In genomic region chr9:99435619-99436181, GRCm38 (mm10) we compare ENCODE assay signal across 8 mouse cellular contexts. TPM values are rescaled to one million over a fixed set of nuclear protein-coding genes. Genes with fewer than 3 reads are reported as not detected.
DNase-seq lines count a peak whose midpoint lies in the region; ATAC-seq and TF ChIP-seq lines count a peak whose summit lies in the region.

No protein-coding gene starts in this region.

- TF ChIP-seq CTCF in kidney, adult 2 months (conservative IDR thresholded peaks at IDR 0.05; ENCODE audit: insufficient read depth, insufficient read length, low read depth, low read length) = no peak

- TF ChIP-seq POLR2A in kidney, adult 2 months (IDR thresholded peaks at IDR 0.05; ENCODE audit: low read depth, low read length) = no peak

- no peaks in the 10 kb centered on the region for H3K36me3 ChIP-seq in kidney, adult 2 months (ENCODE audit: control insufficient read depth, insufficient read depth, low read length)
- H3K36me3 ChIP-seq in lung, embryonic 15.5 days = no peaks in the 10 kb centered on the region
- H3K36me3 ChIP-seq in stomach, embryonic 15.5 days = no peaks in the 10 kb centered on the region

- ATAC-seq in lung, embryonic 15.5 days (ENCODE audit: borderline replicate concordance, extremely low read depth, low FRiP score, low TSS enrichment) = peak; percentile 23; the same call in 1 of the 2 replicates
- ATAC-seq in stomach, embryonic 15.5 days (ENCODE audit: insufficient read depth, low FRiP score, low read depth) = no peak

- intact Hi-C loops in gastrocnemius, postnatal 14 days (cut with DNase I; ENCODE audit: low total_unique reads) = no loop called here

- 16% methylated on average over 16 of the region's 16 CpGs for WGBS in kidney, adult 2 months
- 18% methylated on average over 16 of the region's 16 CpGs for WGBS in lung, embryonic 15.5 days
- 24% methylated on average over 16 of the region's 16 CpGs for WGBS in stomach, embryonic 15.5 days

- H3K27me3 ChIP-seq in kidney, adult 2 months (replicated peaks; ENCODE audit: control insufficient read depth, insufficient read depth, low read length) = no peaks in the 10 kb centered on the region
- H3K27me3 ChIP-seq in lung, embryonic 15.5 days = peaks cover 21% of the 10 kb centered on the region
- H3K27me3 ChIP-seq in stomach, embryonic 15.5 days (replicated peaks) = 0 out of 2 replicates have a peak, but pooled peaks cover 2% of the 10 kb centered on the region

- H3K9ac ChIP-seq in lung, embryonic 15.5 days = peak overlapping the region; percentile 77
- H3K9ac ChIP-seq in stomach, embryonic 15.5 days = peak overlapping the region; percentile 66; the same call in 1 of the 2 replicates

- peak overlapping the region; percentile 97 for H3K4me3 ChIP-seq in kidney, adult 2 months (ENCODE audit: insufficient read depth, low read depth, low read length)
- peak overlapping the region; percentile 77 for H3K4me3 ChIP-seq in lung, embryonic 15.5 days
- H3K4me3 ChIP-seq in stomach, embryonic 15.5 days (replicated peaks) = peak overlapping the region; percentile 71

- no peaks in the 10 kb centered on the region for H3K9me3 ChIP-seq in lung, embryonic 15.5 days
- H3K9me3 ChIP-seq in stomach, embryonic 15.5 days = no peaks in the 10 kb centered on the region

- peak; percentile 38 for DNase-seq in ovary, postnatal 14 days (ENCODE audit: low spot score)
- DNase-seq in ovary, postnatal 10 days (ENCODE audit: low spot score) = no peak
- peak; percentile 64 for DNase-seq in cerebellum, adult 11-12 months
- peak; percentile 53 for DNase-seq in gastrocnemius, postnatal 14 days
- DNase-seq in kidney, adult 2 months = peak; percentile 66
- DNase-seq in B cell, adult 2 months = no peak

- peak overlapping the region; percentile 85 for H3K4me2 ChIP-seq in lung, embryonic 15.5 days
- peak overlapping the region; percentile 77 for H3K4me2 ChIP-seq in stomach, embryonic 15.5 days

- H3K27ac ChIP-seq in kidney, adult 2 months (ENCODE audit: insufficient read depth, low read depth, low read length) = peak overlapping the region; percentile 17
- peak overlapping the region; percentile 56 for H3K27ac ChIP-seq in lung, embryonic 15.5 days
- peak overlapping the region; percentile 21; the same call in 1 of the 2 replicates for H3K27ac ChIP-seq in stomach, embryonic 15.5 days

- H3K4me1 ChIP-seq in kidney, adult 2 months (ENCODE audit: control insufficient read depth, insufficient read depth, low read length) = peaks cover 6% of the 10 kb centered on the region; the same call in 1 of the 2 replicates
- peaks cover 24% of the 10 kb centered on the region for H3K4me1 ChIP-seq in lung, embryonic 15.5 days
- H3K4me1 ChIP-seq in stomach, embryonic 15.5 days = peaks cover 5% of the 10 kb centered on the region; the same call in 1 of the 2 replicates

RNA-seq across cellular contexts. Expression of gene Mras, which starts 1.5 kb away (rescaled TPM):
- 1 to 10 TPM; 6.8 to 7.7 TPM for total RNA-seq in gastrocnemius, postnatal 14 days (2021)
- polyA plus RNA-seq in kidney, adult 2 months (2012; rRNA removed) = 13.7 and 14.6 TPM in 2 replicates
- 12.5 and 13.9 TPM in 2 replicates for polyA plus RNA-seq in lung, embryonic 15.5 days (2015; fragmentation: Nextera tagmentation; extraction: Ambion mirVana)
- 9.0 and 11.6 TPM in 2 replicates for polyA plus RNA-seq in stomach, embryonic 15.5 days (2015; fragmentation: Nextera tagmentation; extraction: Ambion mirVana)

RNA-seq across cellular contexts. Expression of gene Nme9, which starts 15.6 kb away (rescaled TPM):
- not detected for total RNA-seq in gastrocnemius, postnatal 14 days (2021)
- 0.16 TPM in 1 of 2 replicates, not detected in the other for polyA plus RNA-seq in kidney, adult 2 months (2012; rRNA removed)
- polyA plus RNA-seq in lung, embryonic 15.5 days (2015; fragmentation: Nextera tagmentation; extraction: Ambion mirVana) = 2.0 and 2.6 TPM in 2 replicates
- polyA plus RNA-seq in stomach, embryonic 15.5 days (2015; fragmentation: Nextera tagmentation; extraction: Ambion mirVana) = 0.13 and 0.15 TPM in 2 replicates

Comparison
In these comparisons a context has a peak if more than half of its experiments do, and no peak if none do; other contexts are left out.
1. DNase-seq: peak in ovary, postnatal 14 days (single experiment), cerebellum, adult 11-12 months (single experiment), gastrocnemius, postnatal 14 days (single experiment) and kidney, adult 2 months (single experiment); none in ovary, postnatal 10 days (single experiment) and B cell, adult 2 months (0 of 2).
2. Peak in every context shown above with its lines, with median percentiles within 50 percentile points of each other: H3K27ac ChIP-seq and H3K4me3 ChIP-seq.